Mouse (Mus musculus) Patski (cell line): ENCODE data around the gene Rsbn1. TPM values are rescaled to one million over a fixed set of nuclear protein-coding genes. Genes with fewer than 3 reads are reported as not detected.

ENCODE experiments used
- ATAC-seq: fragments of 100-300 bp; one replicate; pipeline ENCODE4 v1.8.0; 2021
- CTCF ChIA-PET: fragments of 350-600 bp; sonication (Branson Sonifier 250); formaldehyde crosslinking; loops from one replicate; lab custom pipeline; 2022; ENCODE audit warnings: inconsistent platforms; lab: Charles Lee
- POLR2A ChIA-PET: fragments of 350-600 bp; sonication (Branson Sonifier 250); formaldehyde crosslinking; loops from one replicate; lab custom pipeline; 2022; ENCODE audit warnings: antibody characterized with exemption, inconsistent platforms; lab: Charles Lee
- DNase-seq: peaks from one replicate; pipeline ENCODE4 v3.0.0-alpha.2; 2011; ENCODE audit warnings: low read depth, low spot score
- H3K27me3 ChIP-seq: fragments of 371-371 bp; one replicate; pipeline ENCODE4 v1.5.1; 2021
- CTCF ChIP-seq: fragments of 100-300 bp; IDR thresholded peaks from one replicate; pipeline ENCODE4 v1.5.1; 2021
- in situ Hi-C: fragments of 300-500 bp; cut with MboI; formaldehyde crosslinking; loops from 3 replicates; pipeline ENCODE4 v1.11.1; 2018; ENCODE audit warnings: low pct_unique_long_range_greater_than_20kb, mixed read lengths
- polyA plus RNA-seq: library from polyadenylated mRNA; unstranded; gene quantifications from one replicate; pipeline ENCODE4 v1.2.3, GENCODE M21; 2021

The Rsbn1 gene
- 13.9 TPM for polyA plus RNA-seq

DNA sequence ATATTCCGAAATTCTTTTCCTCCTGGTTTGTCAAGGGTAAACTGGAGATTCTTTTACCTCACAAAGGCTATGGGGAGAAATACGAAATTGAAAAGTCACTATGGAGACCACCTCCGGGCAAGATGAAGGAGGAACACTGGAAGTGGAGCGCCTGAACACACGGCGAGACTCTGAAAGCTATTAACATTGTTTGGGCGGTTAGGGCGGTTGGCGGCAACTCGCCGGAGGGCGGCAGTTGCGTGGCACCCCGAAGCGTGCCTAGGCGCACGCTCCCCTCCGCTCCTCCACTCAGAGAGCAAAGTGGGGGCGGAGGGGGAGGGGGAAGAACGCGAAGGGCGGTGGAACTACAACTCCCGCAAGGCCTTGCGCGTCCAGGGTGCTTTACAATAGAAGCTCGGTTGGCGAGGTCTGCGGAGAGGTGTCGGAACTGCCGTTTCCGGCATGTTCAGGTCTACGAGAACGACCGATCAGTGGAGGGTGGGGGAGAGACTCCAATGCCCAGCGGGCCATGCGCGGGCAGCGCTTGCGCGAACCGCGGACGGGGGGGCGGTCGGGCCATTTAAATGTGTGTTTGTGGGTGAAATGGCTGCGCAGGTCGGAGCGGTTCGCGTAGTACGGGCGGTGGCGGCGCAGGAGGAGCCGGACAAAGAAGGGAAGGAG lies at the start of gene Rsbn1:
Gene Rsbn1, plus strand, starts transcription at position 111 of the 660 bp plus-strand sequence.
- CTCF ChIA-PET: interaction anchor here (0.9 to 1.8 kb wide), 5 partner anchors 9 to 62 kb away, joined by 3 to 6 read pairs (median 3); no protein-coding TSS in a partner anchor
- TF ChIP-seq CTCF: no peak
- ATAC-seq (peak; percentile 98), DNase-seq (peak; percentile 100)
- H3K27me3 ChIP-seq: no peaks in the 10 kb centered on the region
- POLR2A ChIA-PET: interaction anchor here (0.8 to 1.7 kb wide), 4 partner anchors 10 to 391 kb away, joined by 3 to 5 read pairs (median 4); no protein-coding TSS in a partner anchor
- in situ Hi-C loops: no loop called here

GRCm38 (mm10) chr3:103864200-103864599 lies 49.7 kb upstream of the Rsbn1 start:
- ATAC-seq (no peak), DNase-seq (no peak)
- in situ Hi-C loops: no loop called here
- H3K27me3 ChIP-seq: no peaks in the 10 kb centered on the region
- no peak for TF ChIP-seq CTCF
- CTCF ChIA-PET: interaction anchor here (1.3 to 2.4 kb wide), 4 partner anchors 8 to 23 kb away, joined by 3 to 8 read pairs (median 6); no protein-coding TSS in a partner anchor
- POLR2A ChIA-PET: no interaction called here

GRCm38 (mm10) chr3:103867424-103867971 lies 46.4 kb upstream of the Rsbn1 start:
- POLR2A ChIA-PET: no interaction called here
- no peak for DNase-seq
- ATAC-seq: no peak
- CTCF ChIA-PET: no interaction called here
- in situ Hi-C loops: no loop called here
- H3K27me3 ChIP-seq: no peaks in the 10 kb centered on the region
- no peak for TF ChIP-seq CTCF

GRCm38 (mm10) chr3:103868008-103868407 lies 45.9 kb upstream of the Rsbn1 start:
- H3K27me3 ChIP-seq: no peaks in the 10 kb centered on the region
- ChIA-PET POLR2A (no interaction called here), CTCF (interaction anchor here (1.3 kb wide), 1 partner anchor 25 kb away, joined by 3 read pairs; no protein-coding TSS in a partner anchor)
- TF ChIP-seq CTCF: no peak
- ATAC-seq: no peak
- DNase-seq: no peak
- in situ Hi-C loops: no loop called here

DNA sequence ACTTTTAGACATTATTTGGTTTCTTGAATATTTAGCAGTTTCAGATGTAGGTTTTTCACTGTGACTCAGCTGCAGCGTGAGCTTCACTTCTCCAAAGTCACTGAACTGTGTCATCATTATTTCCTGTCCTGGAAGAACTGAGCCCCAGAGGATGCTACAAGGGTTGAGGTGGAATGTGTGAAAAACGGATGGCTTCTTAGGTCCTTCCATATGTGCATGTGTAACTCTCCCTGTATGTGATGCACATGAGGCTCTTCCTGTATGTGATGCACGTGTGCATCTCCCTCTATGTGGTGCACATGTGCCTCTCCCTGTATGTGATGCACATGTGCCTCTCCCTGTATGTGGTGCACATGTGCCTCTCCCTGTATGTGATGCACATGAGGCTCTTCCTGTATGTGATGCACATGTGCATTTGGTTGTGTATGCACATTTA lies 41.2 kb upstream of the Rsbn1 start:
- no peaks in the 10 kb centered on the region for H3K27me3 ChIP-seq
- in situ Hi-C loops: no loop called here
- DNase-seq: no peak
- ChIA-PET POLR2A (no interaction called here), CTCF (interaction anchor here (1.3 to 3.6 kb wide), 6 partner anchors 10 to 33 kb away, joined by 3 to 14 read pairs (median 4); no protein-coding TSS in a partner anchor)
- TF ChIP-seq CTCF: no peak
- ATAC-seq: peak; percentile 51

GRCm38 (mm10) chr3:103874329-103874728 lies 39.6 kb upstream of the Rsbn1 start:
- POLR2A ChIA-PET: no interaction called here
- no peak for TF ChIP-seq CTCF
- in situ Hi-C loops: no loop called here
- CTCF ChIA-PET: interaction anchor here (1.0 to 1.2 kb wide), 2 partner anchors 13 to 17 kb away, joined by 3 read pairs; no protein-coding TSS in a partner anchor
- ATAC-seq (no peak), DNase-seq (no peak)
- no peaks in the 10 kb centered on the region for H3K27me3 ChIP-seq

DNA sequence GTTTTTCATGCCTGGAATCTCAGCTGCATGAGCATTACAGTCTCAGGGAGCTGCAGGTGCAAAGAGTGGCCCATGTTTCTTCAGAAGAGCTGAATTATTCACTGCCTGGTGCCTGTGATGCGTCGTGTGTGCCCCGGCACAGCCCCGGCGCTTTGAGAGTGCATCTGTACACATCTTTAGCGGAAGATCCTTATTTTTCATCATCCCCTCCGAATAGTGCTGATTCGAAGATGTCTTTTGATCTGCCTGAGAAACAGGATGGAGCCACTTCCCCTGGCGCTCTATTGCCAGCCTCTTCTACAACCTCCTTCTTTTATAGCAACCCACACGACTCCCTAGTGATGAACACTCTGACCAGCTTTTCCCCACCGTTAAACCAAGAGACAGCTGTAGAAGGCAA lies 28.0 kb upstream of the Rsbn1 start:
- no peaks in the 10 kb centered on the region for H3K27me3 ChIP-seq
- ATAC-seq (no peak), DNase-seq (no peak)
- ChIA-PET CTCF (interaction anchor here (1.3 to 2.8 kb wide), 3 partner anchors 13 to 32 kb away, joined by 3 to 15 read pairs (median 8); no protein-coding TSS in a partner anchor), POLR2A (no interaction called here)
- in situ Hi-C loops: no loop called here
- TF ChIP-seq CTCF: no peak

- CTCF ChIA-PET: interaction anchor here (1.1 to 3.5 kb wide), 6 partner anchors 14 to 140 kb away, joined by 3 to 15 read pairs (median 6); partner anchors contain the start of gene Ptpn22
- in situ Hi-C loops: no loop called here
- DNase-seq (peak; percentile 31), ATAC-seq (no peak)
- TF ChIP-seq CTCF: peak; percentile 58
- POLR2A ChIA-PET: interaction anchor here (0.6 to 0.7 kb wide), 2 partner anchors 28 to 116 kb away, joined by 3 to 4 read pairs; partner anchors contain the start of gene Ptpn22
- H3K27me3 ChIP-seq: no peaks in the 10 kb centered on the region
Observed at GRCm38 (mm10) chr3:103887581-103887980, 26.3 kb upstream of the Rsbn1 start.

DNA sequence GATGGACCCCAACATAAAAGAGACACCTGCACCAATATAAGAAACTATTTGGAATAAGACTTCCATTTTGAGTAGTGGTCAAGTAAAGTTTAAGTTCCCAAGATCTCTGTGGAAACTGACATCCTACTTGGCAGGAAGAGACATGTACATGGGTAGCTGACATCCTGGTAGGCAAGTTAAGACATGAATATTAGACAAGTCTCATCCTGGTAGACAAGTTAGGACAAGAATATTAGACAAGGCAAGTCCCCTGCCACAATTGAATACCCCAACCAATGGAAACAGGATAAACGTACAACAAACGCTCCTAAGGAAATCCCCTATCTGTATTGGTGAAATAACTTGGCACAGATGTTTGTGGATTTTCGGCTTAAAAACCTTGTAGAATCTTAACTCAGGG lies 20.5 kb upstream of the Rsbn1 start:
- no peak for TF ChIP-seq CTCF
- no peak for ATAC-seq
- in situ Hi-C loops: no loop called here
- H3K27me3 ChIP-seq: no peaks in the 10 kb centered on the region
- POLR2A ChIA-PET: no interaction called here
- DNase-seq: no peak
- CTCF ChIA-PET: interaction anchor here (1.3 kb wide), 1 partner anchor 41 kb away, joined by 5 read pairs; no protein-coding TSS in a partner anchor

DNA sequence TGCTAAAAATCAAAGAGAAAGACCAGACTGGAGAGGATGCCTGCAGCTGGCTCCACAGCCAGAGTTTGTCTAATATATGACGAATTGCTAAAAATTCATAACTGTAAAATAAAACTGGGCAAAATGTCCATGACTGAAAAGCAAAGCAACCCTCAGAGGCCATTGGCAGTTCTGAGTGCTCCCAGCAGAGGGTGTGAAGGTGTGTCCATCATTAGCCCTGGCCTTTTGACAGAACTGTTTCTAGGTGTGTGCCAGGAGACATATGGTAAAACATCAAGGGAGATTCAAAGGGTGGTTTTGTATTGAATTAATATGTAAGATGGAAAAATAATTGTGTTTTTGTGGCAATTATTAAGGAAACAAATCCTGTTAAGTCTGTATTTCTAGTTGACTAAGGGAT lies 9.2 kb upstream of the Rsbn1 start:
- ATAC-seq: no peak
- peak; percentile 82 for TF ChIP-seq CTCF
- CTCF ChIA-PET: interaction anchor here (0.7 to 2.1 kb wide), 8 partner anchors 9 to 151 kb away, joined by 3 to 7 read pairs (median 4); partner anchors contain the start of gene Rsbn1
- in situ Hi-C loops: no loop called here
- POLR2A ChIA-PET: interaction anchor here (0.5 to 1.1 kb wide), 3 partner anchors 9 to 334 kb away, joined by 3 to 4 read pairs (median 3); partner anchors contain the start of gene Rsbn1
- no peaks in the 10 kb centered on the region for H3K27me3 ChIP-seq
- DNase-seq: no peak
